Mouse (Mus musculus) lung, postnatal 25 days (tissue): ENCODE results near the gene Ribc1.

Experiments
- DNase-seq: peaks from one replicate; pipeline ENCODE4 v3.0.0; 2022; ENCODE audit warnings: low spot score

The Ribc1 gene

DNA sequence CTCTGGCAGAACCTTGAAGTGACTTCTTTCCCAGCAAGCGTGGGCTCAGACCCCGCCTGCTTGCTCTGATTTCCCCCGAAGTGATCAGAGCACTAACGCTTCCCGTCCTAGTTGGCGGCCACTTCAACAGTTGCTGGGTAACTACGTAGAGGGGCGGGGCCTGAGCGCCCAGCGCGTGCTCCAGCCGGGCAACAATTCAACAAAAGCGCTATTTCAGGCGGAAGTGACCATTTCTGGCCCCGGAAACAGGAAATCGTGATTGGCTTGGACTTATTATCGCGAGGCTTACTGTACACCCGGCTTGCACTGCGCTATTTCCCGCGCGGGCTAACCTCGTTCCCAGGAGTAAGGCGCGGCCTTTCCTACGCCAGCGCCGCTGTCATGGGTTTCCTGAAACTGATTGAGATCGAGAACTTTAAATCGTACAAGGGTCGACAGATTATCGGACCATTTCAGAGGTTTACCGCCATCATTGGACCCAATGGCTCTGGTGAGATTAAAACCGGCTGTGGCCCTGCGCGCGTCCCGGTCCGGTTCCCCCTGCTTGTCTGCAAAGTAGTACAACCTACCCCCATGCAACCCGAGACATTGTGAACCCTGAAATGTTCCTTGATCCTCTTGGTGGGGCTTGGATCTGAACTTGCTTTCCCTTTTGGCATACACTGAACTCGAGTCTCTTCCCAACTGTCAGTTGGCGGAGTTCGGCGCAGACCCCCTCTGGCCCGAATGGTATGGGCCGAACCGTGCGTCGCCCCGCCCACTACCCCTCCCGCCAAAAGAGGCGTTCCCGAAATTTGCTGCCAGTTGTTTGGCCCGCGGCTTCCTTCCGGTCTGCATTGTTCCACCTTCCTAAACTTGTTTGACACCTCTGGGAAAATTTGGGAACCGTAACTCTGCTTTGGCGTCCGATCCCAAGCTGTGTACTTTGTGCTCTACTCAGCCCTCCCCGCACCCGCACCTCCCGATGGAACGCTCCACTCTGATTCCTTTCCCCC, at the start of gene Ribc1, which contains the start of gene Smc1a:
Ribc1 (minus strand) TSS at position 145 of the 995 bp plus-strand sequence.
Smc1a (plus strand) TSS at position 278 of the 995 bp plus-strand sequence.
- peak; percentile 94 for DNase-seq

DNA sequence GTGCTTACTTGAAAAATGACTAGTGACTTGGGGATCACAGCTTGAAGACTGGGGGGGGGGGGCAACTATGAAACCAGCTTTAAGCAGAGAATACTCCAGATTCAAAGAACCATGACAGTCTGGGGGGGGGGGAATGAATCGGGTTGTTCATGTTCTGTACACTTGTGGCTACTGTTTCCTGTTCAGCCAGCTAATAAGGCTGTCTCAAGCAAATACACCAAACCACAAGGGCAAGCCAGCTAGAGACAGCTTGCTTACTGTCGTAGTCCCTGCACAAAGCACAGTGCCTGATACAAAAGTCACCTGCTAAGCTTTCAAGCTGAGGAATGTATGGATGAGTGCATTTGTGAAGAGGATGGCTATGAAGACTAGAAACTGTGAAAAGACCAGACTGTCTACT, 49.6 kb upstream of the Ribc1 start:
- no peak for DNase-seq

DNA sequence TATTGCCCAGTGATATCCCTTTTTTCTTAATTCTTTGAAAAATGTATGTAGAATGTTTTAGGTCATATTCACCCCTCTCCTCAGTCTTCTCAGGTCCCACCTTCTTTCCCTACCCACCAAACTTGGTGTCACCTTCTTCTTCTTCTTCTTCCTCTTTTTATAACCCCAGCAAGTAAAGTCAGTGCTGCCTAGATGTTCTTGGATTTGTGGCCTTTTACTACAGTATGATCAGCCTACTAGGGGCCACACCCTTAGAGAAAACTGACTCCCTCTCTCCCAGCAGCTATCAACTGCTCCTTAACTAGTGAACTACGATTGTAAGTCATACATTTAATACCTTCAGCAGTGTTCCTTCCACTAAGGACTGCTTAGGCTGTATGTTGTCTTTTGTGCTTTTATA, 38.0 kb upstream of the Ribc1 start:
- no peak for DNase-seq

DNA sequence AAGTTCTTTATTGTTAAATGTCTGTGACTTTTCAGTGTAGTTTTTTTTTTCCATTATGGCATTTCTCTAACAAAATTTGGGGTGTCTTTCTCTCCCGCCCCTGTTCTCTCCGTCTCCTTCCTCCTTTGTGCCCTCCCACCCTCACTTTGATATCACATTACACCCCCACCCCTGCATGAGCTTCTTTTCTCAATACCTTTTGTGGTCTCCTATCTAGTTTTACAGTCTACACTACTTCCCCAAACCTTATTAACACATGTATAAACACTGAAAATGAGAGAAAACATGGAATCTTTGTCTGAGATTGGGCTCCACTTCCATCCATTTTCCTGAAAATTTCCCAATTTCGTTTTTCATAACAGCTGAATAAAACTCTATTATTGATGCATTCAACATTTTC, 36.5 kb upstream of the Ribc1 start:
- DNase-seq, result no peak

DNA sequence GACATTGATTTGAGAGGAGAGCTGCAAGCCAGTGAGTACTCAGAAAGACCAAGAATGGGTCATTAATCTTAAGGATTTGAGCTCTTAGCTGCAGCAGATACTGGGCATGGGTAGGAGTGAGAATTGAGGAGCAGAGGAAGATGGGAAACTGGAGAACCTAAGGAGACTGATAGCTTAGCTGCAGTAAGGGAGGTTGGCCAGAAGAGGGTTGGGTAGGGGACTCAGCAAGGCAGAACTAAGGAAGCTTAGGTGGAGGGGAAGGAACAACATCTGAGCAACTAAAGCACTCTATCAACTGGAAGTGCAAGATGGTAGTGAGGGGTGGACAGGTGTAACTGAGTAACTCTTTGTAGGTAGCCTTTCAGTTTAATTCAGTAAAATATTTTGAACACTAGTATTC, 31.1 kb upstream of the Ribc1 start:
- DNase-seq, result no peak

DNA sequence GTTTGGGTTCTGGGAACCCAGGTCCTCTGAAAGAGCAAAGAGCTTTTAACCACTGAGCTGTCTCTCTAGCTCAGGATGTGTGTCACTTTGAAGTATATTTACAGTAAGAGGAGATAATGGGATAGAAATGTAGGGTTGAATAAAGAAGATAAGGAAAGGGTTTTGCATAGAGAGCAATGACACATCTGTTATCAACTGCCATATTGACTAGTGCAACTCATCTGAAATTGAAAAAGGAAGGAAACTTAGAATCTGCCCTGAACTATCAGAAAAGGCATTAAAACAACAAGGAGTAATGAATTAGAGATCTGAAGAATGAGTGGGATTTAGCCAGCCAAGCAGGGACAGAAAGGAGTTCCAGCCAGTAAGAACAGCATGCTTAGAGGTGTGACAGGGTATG, 23.8 kb upstream of the Ribc1 start:
- DNase-seq, result no peak

DNA sequence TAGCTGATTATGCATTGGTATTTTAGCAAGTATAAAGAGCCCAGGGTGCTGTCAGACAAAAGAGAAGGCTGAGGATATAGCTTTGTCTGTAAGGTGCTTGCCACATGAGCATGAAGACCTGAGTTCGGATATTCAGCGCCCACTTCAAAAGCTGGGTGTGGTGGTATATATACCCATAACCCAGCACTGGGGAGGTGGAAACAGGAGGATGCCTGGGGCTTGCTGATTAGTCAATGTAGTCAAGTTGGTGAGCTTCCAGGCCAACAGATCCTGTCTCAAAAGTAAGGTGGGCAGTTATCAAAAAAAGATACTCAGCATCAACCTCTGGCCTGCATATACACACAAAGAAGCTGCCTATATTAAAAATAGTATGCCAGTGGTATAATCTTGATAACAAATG, 3.2 kb upstream of the Ribc1 start:
- DNase-seq, result no peak

DNA sequence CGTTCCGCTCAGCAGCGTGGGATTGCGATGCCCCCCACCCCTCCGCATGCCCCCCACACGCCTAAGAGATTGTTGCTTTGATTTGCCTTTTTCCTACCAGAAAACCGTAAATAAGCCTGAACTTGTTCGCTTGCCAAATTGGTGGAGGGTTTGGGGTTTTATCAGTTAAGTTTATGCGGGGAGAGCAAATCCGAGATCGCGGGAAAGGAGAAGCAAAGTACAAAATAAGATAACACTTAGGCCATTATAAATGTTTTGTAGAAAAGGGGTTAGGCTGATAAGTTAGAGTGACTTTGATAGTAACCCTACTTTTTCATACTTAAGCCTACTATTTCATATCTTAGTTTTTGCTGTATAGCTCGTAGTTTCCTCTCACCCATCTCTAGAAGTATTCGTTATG, 1.1 kb upstream of the Ribc1 start:
- no peak for DNase-seq

DNA sequence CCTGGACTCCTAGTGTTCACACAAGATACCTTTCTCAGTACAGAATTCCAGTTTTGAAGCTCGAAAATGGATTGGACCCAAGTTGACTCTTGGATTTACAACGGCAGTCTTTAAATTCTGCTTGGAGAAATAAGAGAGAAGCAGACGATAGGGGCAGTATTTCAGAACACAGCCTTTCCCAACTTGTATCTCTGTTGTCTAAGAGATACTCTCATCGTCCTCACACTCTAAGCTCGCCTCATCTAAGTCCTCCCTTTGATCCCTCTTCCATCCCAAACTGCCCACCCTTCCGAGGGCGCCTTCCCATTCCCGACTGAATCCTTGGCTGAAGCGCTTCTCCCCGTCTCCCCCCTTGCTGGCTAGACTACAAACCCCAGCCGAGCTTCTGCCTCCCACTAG, 344 bp downstream of the Ribc1 start:
- DNase-seq, result no peak

DNA sequence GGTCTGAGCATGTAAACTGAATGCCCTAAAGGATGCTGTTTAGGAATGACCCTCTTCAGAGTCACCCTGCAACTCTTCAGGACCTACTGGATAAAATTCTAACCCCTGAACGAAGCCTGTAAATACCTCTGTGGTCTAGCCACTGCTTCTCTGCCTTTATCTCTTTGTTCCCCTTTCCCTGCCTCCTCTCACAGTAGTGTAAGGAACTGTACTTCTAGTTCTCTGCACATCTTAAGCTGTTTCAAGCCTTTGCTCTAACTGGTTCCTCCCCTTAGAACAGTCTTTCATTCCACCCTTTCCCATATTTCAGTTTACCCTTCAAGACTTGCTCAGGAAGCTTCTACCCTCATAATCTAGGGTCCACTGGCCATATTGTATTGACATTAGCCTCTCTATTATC, 8.2 kb downstream of the Ribc1 start:
- no peak for DNase-seq

DNA sequence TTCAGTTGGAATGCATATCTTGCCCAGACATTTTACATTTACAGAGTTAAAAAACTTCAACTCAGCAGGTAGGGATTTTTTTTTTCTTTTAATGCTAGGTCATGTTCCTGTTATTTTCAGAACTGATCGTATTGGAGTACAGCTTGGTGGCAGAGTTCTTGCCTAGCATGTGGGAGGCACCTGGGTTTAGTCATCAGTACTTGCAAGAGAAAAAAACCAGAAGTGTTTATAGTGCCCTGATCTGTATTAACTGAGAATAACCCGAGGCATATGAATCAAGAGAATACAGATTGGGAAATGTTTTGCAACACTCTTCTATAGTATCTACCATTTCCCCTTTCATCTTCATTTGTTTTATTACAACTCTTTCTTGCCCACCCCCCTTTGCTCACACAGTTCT, 13.2 kb downstream of the Ribc1 start:
- DNase-seq, result no peak

DNA sequence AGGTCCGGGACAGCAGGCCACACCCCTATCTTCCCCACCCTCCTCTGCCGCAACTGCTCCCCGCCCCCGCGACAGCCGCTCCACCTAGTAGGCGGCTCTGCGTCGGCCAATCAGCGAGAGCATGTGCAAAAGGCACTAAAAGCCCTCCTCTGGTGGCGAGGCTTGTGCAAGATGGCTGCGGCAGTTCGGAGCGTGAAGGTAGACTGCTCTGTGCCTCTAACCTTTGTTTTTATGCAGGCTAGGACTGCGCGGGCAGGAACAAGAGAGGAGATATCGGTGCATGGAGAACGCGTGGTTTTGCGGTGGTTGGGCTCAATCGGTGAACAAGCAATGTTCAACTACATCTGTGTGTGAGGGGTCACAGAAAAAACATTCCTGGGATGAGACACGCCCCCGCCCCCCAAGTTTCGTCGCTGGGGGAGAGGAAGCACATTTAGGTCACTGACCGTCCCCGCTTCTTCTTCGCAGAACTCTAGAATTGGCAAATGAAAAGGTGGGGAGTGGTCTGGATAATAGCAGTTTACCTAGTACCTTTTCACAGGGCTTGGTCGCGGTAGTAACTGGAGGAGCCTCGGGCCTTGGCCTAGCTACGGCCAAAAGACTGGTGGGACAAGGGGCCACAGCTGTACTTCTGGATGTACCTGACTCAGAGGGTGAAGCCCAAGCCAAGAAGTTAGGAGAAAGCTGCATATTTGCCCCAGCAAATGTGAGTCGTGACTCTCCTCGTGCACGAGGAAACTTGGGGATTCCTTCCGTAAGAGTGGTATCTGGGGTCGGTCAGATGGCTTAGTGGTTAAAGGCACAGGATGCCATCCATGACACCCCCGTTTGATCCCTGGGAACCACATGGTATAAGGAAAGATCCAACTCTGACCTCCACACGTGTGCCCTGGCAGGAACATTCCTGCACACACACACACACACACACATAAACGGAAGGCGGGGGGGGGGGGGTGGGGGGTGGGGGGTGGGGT, 14.1 kb downstream of the Ribc1 start, which contains the start of gene Hsd17b10:
Hsd17b10 (plus strand) TSS at position 109 of the 974 bp plus-strand sequence.
- peak; percentile 88 for DNase-seq

DNA sequence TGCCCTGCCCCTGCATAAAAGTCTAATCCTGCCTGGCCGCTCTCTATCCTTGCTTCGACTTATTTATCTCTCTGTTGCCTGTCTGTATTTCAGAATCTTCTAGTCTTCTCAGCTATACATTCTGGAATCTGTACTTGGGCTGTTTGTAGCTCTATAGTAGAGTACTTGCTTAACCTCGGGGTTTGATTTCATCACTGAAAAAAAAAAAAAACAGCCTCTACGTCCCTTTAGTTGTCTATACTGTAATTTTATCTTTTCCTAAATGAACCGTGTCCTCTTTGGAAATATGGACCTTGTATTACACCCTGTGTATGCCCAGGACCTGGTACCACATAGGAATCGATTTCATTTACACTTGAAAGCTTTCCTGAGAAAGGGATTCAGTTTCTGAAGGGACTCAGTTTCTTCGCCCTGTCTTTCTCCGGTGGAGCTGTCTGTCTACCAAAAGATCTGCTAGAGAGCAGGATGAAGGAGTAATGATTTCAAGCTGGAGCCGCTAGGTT, 14.9 kb downstream of the Ribc1 start:
- no peak for DNase-seq

DNA sequence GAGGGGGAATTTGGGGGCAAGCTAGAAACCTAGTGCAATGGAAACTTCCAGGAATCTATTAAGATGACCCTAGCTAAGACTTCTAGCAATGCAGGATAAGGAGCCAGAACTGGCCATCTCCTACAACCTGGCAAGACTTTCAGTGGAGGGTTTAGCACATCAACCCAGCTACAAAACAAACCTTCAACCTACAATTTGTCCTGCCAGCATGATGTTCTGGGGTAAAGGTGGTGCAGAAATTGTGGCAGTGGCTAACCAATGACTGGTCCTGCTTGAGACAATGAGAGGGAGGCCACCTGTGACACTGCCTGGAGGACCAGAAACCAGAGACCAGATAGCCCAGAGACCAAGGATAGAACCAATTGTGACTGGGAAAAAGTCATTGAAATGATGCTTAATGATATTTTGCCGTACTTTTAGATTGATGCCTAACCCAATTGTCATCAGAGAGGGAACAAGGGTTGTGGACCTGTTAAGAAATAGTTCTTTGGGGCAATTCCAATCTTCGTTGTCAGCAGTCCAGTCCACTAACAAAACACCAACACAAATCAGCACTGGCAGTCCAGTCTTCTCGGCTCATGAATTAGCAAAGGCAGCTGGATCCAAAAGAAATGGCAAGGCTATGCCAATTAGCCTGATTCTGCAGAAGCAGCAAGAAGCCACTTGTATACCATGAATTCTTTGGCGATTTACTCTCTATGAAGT, 16.9 kb downstream of the Ribc1 start:
- no peak for DNase-seq
